Mouse (Mus musculus): Measurements from ENCODE around the gene Gm18596. TPM values are rescaled to one million over a fixed set of nuclear protein-coding genes. Genes with fewer than 3 reads are reported as not detected.
"Not testable (repeated sequence)": the region's sequence is repeated elsewhere in the genome, so short reads cannot be mapped to it uniquely, and the experiment has no call there.

Gene Gm18596
- polyA plus RNA-seq, 2 experiments = not detected

DNA sequence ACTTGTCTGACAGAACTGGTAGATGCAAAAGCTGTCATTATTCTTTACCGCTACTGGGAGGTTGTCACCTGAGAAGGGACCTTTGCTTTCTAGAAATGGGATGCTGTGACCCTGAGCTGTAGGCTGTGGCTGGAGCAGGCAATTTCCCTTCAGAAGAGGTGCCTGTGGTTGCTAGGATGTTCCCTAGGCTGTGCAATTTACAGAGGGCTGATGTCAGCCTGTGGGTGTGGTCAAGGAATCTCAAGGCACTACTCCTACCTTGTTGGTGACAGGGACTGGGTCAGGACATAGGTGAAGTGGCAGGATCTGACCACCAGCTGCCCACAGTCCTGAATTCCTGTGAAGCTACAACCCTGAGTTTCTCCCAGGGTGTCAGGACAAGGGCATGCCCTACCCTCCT is 27.3 kb upstream of the Gm18596 start:
- ATAC-seq (ENCODE audit: insufficient read depth) = no peak
- Histone ChIP-seq H3K9ac (replicated peaks) (no peak overlapping the region), H3K27me3 (ENCODE audit: control insufficient read depth, insufficient read depth, low read length) (no peaks in the 10 kb centered on the region), H3K9me3 (ENCODE audit: control insufficient read depth, low read length) (no peaks in the 10 kb centered on the region), H3K4me3 (ENCODE audit: insufficient read depth in 1 of 2, low read depth in 2 of 2, low read length in 2 of 2) (no peak overlapping the region), H3K4me2 (ENCODE audit: low read depth) (no peak overlapping the region), H3K36me3 (replicated peaks; ENCODE audit: control insufficient read depth, insufficient read depth, low read depth) (no peaks in the 10 kb centered on the region), H3K4me1 (replicated peaks; ENCODE audit: control insufficient read depth in 2 of 2, insufficient read depth in 2 of 2, low read length in 1 of 2) (no peaks in the 10 kb centered on the region), H3K27ac (no peak overlapping the region)
- 52% methylated on average over 1 of the region's 1 CpGs for WGBS (ENCODE audit: insufficient replicate concordance)
- TF ChIP-seq CTCF (IDR thresholded peaks at IDR 0.05; ENCODE audit: low read depth) (no peak), EP300 (IDR thresholded peaks at IDR 0.05; ENCODE audit: low read depth) (no peak)
- DNase-seq (ENCODE audit: low read depth in 3 of 3, low spot score in 3 of 3) = no peak

DNA sequence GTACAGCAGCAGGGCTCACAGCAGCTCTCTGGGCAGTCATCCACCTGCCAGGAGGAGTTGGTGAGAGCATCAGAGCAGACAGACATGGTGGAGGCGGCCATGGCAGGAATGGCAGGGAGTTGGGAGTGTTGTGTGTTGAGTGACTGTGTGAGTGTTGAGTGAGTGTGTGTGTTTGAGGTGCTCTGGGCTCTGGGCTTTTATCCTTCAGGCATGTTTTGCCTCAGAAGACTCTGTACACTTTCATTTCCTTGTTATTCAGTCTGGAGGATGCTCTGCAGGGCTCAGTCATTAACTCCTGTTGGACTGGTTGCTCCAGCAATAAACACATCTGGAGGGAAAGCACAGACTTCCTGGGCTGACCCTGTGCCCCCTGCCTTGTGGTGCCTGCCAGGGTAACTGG is 17.1 kb upstream of the Gm18596 start, which contains the start of gene Gm3233:
TSS of gene Gm3233 (minus strand) at position 101 of the 400 bp plus-strand sequence.
- no CpG with 5 or more reads among the region's 1 CpGs for WGBS (ENCODE audit: insufficient replicate concordance)
- not testable (repeated sequence) for ATAC-seq (ENCODE audit: insufficient read depth); H3K27ac ChIP-seq; H3K4me2 ChIP-seq (ENCODE audit: low read depth); H3K9me3 ChIP-seq (ENCODE audit: control insufficient read depth, low read length); H3K4me3 ChIP-seq (ENCODE audit: insufficient read depth in 1 of 2, low read depth in 2 of 2, low read length in 2 of 2); DNase-seq (ENCODE audit: low read depth in 3 of 3, low spot score in 3 of 3); H3K27me3 ChIP-seq (ENCODE audit: control insufficient read depth, insufficient read depth, low read length); H3K4me1 ChIP-seq (replicated peaks; ENCODE audit: control insufficient read depth in 2 of 2, insufficient read depth in 2 of 2, low read length in 1 of 2); H3K36me3 ChIP-seq (replicated peaks; ENCODE audit: control insufficient read depth, insufficient read depth, low read depth); H3K9ac ChIP-seq (replicated peaks)

DNA sequence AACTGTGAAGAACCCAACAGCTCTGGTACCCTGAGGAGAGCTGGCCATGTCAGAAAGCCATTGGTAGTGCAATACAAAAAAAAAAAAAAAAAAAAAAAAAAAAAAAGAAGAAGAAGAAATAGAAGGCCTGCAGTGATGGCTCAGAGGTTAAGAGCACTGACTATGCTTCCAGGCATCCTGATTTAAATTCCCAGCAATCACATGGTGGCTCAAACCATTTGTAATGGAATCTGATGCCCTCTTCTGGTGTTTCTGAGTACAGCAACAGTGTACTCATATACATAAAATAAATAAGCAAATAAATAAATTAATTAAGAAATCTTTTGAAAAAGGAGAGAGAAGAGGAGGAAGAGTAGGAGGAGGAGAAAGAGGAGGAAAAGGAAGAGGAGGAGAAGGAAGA is 11.0 kb upstream of the Gm18596 start:
- ATAC-seq (ENCODE audit: insufficient read depth) = no peak
- Histone ChIP-seq H3K36me3 (replicated peaks; ENCODE audit: control insufficient read depth, insufficient read depth, low read depth) (no peaks in the 10 kb centered on the region), H3K27me3 (ENCODE audit: control insufficient read depth, insufficient read depth, low read length) (no peaks in the 10 kb centered on the region), H3K27ac (no peak overlapping the region), H3K4me1 (replicated peaks; ENCODE audit: control insufficient read depth in 2 of 2, insufficient read depth in 2 of 2, low read length in 1 of 2) (no peaks in the 10 kb centered on the region), H3K9ac (replicated peaks) (no peak overlapping the region), H3K4me2 (ENCODE audit: low read depth) (no peak overlapping the region), H3K9me3 (ENCODE audit: control insufficient read depth, low read length) (no peaks in the 10 kb centered on the region), H3K4me3 (ENCODE audit: insufficient read depth in 1 of 2, low read depth in 2 of 2, low read length in 2 of 2) (no peak overlapping the region)
- no peak for DNase-seq (ENCODE audit: low read depth in 3 of 3, low spot score in 3 of 3)
- TF ChIP-seq EP300 (IDR thresholded peaks at IDR 0.05; ENCODE audit: low read depth) (no peak), CTCF (IDR thresholded peaks at IDR 0.05; ENCODE audit: low read depth) (no peak; the same call in 1 of the 2 replicates)

DNA sequence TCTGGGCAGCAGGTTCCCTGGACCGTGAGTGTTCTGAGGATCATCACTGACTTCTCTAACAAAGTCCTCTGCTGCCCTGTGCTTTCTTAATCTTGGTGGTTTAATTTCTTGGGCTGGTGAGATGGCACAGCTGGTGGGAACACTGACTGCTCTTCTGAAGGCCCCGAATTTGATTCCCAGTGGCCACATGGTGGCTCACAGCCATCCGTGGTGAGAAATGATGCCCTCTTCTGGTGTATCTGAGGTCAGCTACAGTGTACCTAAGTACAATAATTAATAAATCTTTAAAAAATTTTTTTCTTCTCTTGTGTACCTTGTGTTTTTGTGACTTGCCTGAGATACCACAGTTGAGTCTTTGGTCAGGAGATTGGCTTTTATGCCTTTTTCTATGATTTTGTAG is 9.9 kb upstream of the Gm18596 start:
- not testable (repeated sequence) for H3K9ac ChIP-seq (replicated peaks); DNase-seq (ENCODE audit: low read depth in 3 of 3, low spot score in 3 of 3); H3K4me2 ChIP-seq (ENCODE audit: low read depth); ATAC-seq (ENCODE audit: insufficient read depth); H3K27me3 ChIP-seq (ENCODE audit: control insufficient read depth, insufficient read depth, low read length); H3K36me3 ChIP-seq (replicated peaks; ENCODE audit: control insufficient read depth, insufficient read depth, low read depth); H3K27ac ChIP-seq; H3K4me1 ChIP-seq (replicated peaks; ENCODE audit: control insufficient read depth in 2 of 2, insufficient read depth in 2 of 2, low read length in 1 of 2); H3K4me3 ChIP-seq (ENCODE audit: insufficient read depth in 1 of 2, low read depth in 2 of 2, low read length in 2 of 2); H3K9me3 ChIP-seq (ENCODE audit: control insufficient read depth, low read length)
- 42% methylated on average over 3 of the region's 3 CpGs for WGBS (ENCODE audit: insufficient replicate concordance)

DNA sequence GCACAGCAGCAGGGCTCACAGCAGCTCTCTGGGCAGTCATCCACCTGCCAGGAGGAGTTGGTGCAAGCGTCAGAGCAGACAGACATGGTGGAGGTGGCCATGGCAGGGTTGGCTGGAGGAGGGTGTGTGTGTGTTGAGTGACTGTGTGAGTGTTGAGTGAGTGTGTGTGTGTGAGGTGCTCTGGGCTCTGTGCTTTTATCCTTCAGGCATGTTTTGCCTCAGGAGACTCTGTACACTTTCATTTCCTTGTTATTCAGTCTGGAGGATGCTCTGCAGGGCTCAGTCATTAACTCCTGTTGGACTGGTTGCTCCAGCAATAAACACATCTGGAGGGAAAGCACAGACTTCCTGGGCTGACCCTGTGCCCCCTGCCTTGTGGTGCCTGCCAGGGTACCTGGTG is 8.8 kb upstream of the Gm18596 start, which contains the start of gene Gm9736:
TSS of gene Gm9736 (minus strand) at position 101 of the 400 bp plus-strand sequence.
- H3K4me1 ChIP-seq (replicated peaks; ENCODE audit: control insufficient read depth in 2 of 2, insufficient read depth in 2 of 2, low read length in 1 of 2); H3K9ac ChIP-seq (replicated peaks); ATAC-seq (ENCODE audit: insufficient read depth); H3K36me3 ChIP-seq (replicated peaks; ENCODE audit: control insufficient read depth, insufficient read depth, low read depth); DNase-seq (ENCODE audit: low read depth in 3 of 3, low spot score in 3 of 3); H3K9me3 ChIP-seq (ENCODE audit: control insufficient read depth, low read length); H3K27ac ChIP-seq; H3K4me3 ChIP-seq (ENCODE audit: insufficient read depth in 1 of 2, low read depth in 2 of 2, low read length in 2 of 2); H3K27me3 ChIP-seq (ENCODE audit: control insufficient read depth, insufficient read depth, low read length); H3K4me2 ChIP-seq (ENCODE audit: low read depth): not testable (repeated sequence)
- 60% methylated on average over 1 of the region's 1 CpGs for WGBS (ENCODE audit: insufficient replicate concordance)

DNA sequence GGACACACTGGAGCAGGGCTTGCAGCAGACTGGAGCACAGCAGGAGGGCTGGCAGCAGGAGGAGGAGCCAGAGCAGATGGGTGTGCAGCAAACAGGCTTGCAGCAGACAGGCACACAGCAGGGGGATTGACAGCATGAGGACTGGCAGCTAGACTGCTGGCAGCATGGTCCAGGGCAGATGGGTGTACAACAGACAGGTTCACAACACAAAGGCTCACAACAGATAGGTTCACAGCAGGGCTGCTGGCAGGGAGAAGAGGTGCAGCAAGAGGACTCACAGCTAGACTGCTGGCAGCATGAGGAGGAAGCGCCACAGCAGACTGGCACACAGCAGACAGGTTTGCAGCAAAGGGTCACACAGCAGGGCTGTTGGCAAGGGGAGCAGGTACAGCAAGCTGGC is 8.2 kb upstream of the Gm18596 start:
- not testable (repeated sequence) for H3K4me2 ChIP-seq (ENCODE audit: low read depth); H3K27ac ChIP-seq; H3K9me3 ChIP-seq (ENCODE audit: control insufficient read depth, low read length); ATAC-seq (ENCODE audit: insufficient read depth); H3K4me3 ChIP-seq (ENCODE audit: insufficient read depth in 1 of 2, low read depth in 2 of 2, low read length in 2 of 2); H3K36me3 ChIP-seq (replicated peaks; ENCODE audit: control insufficient read depth, insufficient read depth, low read depth); H3K9ac ChIP-seq (replicated peaks); H3K27me3 ChIP-seq (ENCODE audit: control insufficient read depth, insufficient read depth, low read length); DNase-seq (ENCODE audit: low read depth in 3 of 3, low spot score in 3 of 3); H3K4me1 ChIP-seq (replicated peaks; ENCODE audit: control insufficient read depth in 2 of 2, insufficient read depth in 2 of 2, low read length in 1 of 2)
- WGBS (ENCODE audit: insufficient replicate concordance) = 58% methylated on average over 1 of the region's 1 CpGs

Measured in liver, embryonic 14.5 days (tissue).